Mouse (Mus musculus) layer of hippocampus, adult 2 months (tissue): ENCODE measurements around the gene Adipor1. TPM values are rescaled to one million over a fixed set of nuclear protein-coding genes. Genes with fewer than 3 reads are reported as not detected.
"Not testable (repeated sequence)": the region's sequence is repeated elsewhere in the genome, so short reads cannot be mapped to it uniquely, and the experiment has no call there.

ENCODE experiments used
- DNase-seq, 2 experiments: peaks; one replicate each; pipeline ENCODE4 v3.0.0; 2022; ENCODE audit warnings: low spot score in 2 of 2
- H3K27ac ChIP-seq: fragments of 200-600 bp; 2 replicates; pipeline ENCODE4 v1.8.1; 2022
- H3K4me3 ChIP-seq: fragments of 200-600 bp; 2 replicates; pipeline ENCODE4 v1.8.1; 2022; ENCODE audit warnings: mild to moderate bottlenecking
- CTCF ChIP-seq: fragments of 200-600 bp; conservative IDR thresholded peaks from 2 replicates; pipeline ENCODE4 v1.8.1; 2022; ENCODE audit warnings: antibody characterized with exemption, mild to moderate bottlenecking, moderate library complexity
- total RNA-seq, 2 experiments: library from RNA; stranded (reverse); gene quantifications; 2 replicates each; pipeline ENCODE4 v1.2.3; 2021

The Adipor1 gene
- total RNA-seq, 2 experiments from 2014 or later, result 53.1 to 55.2 TPM

DNA sequence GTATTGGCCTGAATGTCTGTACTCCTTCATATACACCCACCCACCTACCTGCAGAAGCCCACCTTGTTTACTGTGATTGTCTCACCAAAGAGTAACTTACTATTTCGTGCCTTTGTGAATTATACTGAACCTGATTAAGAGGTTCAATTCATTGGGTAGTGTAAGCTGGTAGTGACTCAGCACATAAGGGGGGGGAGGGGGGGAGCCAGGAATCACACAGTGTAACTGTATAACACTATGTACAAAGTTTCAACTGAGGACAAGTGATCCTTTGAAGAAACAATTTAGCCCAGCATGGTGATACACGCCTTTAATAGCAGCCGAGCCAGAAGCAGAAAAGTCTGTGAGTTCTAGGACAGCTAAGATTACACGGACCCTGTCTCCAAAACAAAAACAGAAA is 18.3 kb downstream of the Adipor1 start:
- TF ChIP-seq CTCF, result no peak
- no peak for DNase-seq
- no peak overlapping the region for H3K27ac ChIP-seq
- H3K4me3 ChIP-seq, result no peak overlapping the region

DNA sequence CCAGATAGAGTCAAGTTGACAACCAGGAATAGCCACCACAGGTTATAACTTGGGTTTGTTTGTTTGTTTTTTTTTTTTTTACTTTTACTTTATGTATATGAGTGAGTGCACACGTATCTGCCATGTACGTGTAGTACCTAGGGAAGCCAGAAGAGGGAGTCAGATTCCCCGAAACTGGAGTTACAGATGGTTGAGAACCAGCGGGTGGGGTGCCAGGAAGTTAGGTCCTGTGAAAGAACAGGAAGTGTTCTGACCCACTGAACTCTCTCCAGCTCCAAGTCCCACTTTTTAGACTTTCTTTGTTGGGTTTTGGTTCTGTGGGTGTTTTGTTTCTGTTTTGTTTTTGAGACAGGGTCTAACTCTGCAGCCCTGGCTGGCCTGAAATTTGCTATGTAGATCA is 20.2 kb downstream of the Adipor1 start:
- peak; percentile 62 for TF ChIP-seq CTCF
- DNase-seq, result no peak
- Histone ChIP-seq H3K4me3 (no peak overlapping the region), H3K27ac (no peak overlapping the region)

DNA sequence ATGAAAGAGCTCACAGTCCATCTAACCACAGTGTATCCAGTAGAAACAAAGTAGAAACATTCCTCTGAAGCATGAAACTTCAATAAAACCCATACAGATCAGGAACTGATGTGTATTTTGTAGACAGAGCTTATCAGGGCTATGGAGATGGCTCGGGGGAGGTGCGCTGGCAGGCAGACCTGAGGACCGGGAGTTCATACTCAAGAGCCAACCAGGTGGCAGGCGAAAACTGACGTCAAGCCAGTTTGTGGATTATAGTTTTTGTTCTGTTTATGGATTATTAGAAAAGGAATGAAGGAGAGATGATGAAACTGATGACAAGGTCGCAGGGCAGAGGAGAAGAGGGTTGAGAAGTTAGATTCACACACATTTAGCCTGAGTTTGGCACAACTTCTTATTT is 25.3 kb downstream of the Adipor1 start:
- no peak overlapping the region for H3K27ac ChIP-seq
- no peak for DNase-seq
- no peak for TF ChIP-seq CTCF
- H3K4me3 ChIP-seq, result no peak overlapping the region

DNA sequence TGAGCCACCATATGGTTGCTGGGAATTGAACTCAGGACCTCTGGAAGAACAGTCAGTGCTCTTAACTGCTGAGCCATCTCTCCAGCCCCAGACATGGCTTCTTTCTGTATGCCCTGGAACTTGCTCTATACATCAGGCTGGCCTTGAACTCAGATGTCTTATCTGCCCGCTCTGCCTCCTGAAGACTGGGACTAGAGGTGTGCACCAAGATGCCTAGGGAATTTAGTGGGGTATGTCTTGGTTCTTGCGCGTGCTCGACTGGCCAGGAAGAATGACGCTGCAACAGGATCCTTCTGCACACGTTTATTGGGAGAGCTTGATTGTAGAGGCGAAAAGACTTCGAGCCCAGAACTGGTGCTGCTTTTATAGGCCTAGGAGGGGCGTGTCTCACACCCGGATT is 26.6 kb downstream of the Adipor1 start:
- not testable (repeated sequence) for H3K4me3 ChIP-seq, H3K27ac ChIP-seq, DNase-seq

DNA sequence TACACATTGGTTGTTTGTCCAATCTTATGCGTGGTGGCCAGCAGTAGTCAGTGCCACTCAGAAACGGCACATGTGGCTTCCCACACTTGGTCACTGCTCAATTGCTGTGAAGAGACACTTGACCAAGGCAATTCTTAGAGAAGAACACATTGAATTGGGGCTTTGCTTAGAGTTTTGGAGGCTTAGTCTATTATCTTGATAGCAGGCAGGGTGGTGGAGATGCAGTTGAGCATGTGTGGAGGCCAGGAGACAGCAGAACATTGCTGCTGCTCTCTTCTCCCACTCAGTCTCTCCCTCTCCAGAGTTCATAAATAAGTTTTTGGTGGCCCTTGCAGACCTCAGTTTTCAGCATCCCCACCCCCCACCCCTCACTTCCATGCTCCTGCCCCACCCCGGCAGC is 27.2 kb downstream of the Adipor1 start:
- no peak overlapping the region for H3K4me3 ChIP-seq
- no peak for DNase-seq
- H3K27ac ChIP-seq, result no peak overlapping the region
- TF ChIP-seq CTCF, result no peak

DNA sequence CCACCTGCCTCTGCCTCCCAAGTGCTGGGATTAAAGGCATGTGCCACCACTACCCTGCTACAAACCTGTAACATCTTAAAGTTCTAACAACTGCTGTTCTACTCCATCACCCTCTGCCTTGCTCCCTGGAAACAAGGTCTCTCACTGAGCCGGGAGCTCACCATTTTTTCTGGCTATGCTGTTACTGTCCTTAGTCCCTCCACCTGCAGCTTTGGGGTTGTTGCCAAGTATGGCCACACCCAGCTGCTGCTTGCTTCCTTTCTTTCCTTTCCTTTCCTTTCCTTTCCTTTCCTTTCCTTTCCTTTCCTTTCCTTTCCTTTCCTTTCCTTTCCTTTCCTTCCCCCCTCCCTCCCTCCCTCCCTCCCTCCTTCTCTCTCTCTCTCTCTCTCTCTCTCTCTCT is 28.1 kb downstream of the Adipor1 start:
- not testable (repeated sequence) for H3K27ac ChIP-seq, H3K4me3 ChIP-seq, DNase-seq

DNA sequence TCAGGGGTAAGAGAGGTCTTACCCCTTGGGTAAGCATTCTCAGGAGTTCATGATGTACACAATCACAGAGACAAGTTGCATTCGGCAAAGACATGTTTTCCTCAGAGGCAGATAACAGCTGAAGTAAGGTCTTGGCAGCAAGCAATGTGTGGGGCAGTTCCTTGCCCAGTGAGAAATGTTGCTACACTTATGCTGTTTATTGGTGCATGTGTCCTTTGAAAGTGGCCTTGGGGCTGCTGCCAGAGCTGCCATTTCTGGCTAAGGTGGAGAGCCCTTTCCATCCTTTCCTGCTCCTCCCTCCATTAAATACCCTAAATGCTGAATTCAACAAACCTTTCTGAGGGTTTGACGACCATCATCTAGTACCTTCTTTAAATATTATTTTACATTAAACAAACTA is 30.2 kb downstream of the Adipor1 start:
- Histone ChIP-seq H3K4me3 (no peak overlapping the region), H3K27ac (no peak overlapping the region)
- no peak for DNase-seq
- no peak for TF ChIP-seq CTCF

DNA sequence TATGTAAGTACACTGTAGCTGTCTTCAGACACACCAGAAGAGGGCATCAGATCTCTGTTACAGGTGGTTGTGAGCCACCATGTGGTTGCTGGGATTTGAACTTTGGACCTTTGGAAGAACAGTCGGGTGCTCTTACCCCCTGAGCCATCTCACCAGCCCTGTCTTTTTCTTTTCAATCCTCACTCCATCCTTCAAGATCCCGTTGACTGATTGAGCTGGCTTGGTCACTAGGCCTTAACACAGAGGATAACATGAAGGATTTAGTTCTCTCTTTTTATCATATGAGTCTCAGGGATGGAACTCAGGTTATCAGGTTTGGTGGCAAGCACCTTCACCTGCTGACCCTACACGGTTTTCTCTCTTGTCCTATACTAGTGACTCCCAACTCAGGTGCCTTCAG is 33.4 kb downstream of the Adipor1 start:
- H3K27ac ChIP-seq, DNase-seq, H3K4me3 ChIP-seq: not testable (repeated sequence)

DNA sequence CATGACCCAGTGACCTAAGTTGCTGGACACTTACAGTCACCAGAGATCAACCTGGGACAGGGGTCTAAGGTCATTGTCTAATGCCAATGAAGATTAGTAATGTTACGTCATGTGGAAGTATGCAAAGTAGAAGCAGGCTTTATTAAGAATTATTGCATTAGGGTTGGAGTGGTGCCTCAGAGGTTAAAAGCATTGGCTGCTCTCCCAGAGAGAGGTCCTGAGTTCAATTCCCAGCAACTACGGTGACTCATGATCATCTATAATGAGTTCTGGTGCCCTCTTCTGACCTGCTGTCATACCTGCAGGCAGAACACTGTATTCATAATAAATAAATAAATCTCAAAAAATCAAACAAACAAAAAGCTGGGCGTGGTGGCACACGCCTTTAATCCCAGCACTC is 35.0 kb downstream of the Adipor1 start:
- Histone ChIP-seq H3K4me3 (no peak overlapping the region), H3K27ac (no peak overlapping the region)
- peak; percentile 37 for TF ChIP-seq CTCF
- DNase-seq, result no peak

DNA sequence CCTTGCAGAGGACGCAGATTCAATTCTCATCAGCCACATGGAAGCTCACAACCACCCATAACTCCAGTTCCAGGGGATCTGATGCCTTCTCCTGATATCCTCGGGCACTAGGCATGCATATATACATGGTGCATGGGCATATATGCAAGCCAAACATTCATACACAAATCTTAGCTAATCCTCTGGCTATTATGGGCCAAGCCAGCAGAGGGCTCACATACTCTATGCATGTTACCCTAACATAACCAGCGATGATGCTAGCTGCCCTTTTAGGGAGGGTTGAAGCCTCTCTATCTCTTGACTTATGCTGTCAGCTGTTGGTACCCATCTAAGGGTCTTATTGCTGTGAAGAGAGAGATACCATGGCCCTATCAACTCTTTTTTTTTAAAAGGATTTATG is 35.8 kb downstream of the Adipor1 start:
- no peak overlapping the region for H3K4me3 ChIP-seq
- peak; percentile 32 to 53 for DNase-seq
- no peak overlapping the region for H3K27ac ChIP-seq
- peak; percentile 80 for TF ChIP-seq CTCF

DNA sequence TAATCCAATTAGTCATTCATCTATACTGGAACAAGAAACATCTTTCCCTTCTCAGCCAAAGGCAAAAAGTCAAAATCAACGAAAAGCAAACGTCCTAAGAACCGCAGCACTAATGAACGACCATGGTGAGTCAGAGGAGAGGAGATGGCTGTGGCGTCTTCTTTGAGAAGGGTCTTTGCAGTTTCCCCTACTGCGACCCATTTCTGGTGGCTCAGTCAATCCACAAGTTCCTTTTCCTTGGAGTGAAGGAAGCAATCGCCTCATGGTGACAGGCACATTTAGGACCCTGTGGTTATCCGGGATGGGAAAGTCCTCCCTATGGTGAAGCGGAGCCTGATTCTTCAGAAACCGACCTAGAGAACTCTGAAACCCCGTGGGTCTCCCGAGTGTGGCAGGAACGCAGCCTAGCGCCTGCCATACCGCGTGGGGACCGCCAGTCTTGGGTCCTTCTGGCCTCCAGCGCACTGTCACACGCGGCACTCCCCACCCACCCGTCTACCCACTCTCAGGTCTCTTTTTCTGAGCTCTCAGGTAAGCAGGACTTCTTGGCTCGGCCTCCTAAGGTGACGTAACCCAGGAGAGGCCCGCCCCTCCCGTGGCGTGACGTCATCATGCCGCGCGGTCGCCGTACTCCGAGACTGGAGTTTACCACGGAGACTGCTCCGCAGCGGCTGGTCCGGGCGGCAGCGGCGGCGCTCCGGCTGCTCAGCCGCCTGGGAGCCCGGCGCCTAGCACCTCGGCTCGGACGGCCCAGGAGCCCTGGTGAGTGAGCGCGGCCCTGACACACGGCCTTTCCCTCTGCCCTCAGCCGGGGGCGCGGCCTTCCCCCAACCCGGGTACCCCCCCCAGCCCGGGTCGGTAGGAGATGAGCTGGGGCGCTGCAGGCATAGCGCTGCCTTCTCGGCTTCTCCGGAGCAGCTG is 40.0 kb downstream of the Adipor1 start, which contains the start of gene Klhl12:
Gene Klhl12, plus strand, starts transcription at position 628 of the 921 bp plus-strand sequence.
- Histone ChIP-seq H3K4me3 (peak within 1 kb of the TSS; percentile 82), H3K27ac (peak within 1 kb of the TSS; percentile 90)
- peak; percentile 91 to 97 for DNase-seq
- TF ChIP-seq CTCF, result peak; percentile 51

DNA sequence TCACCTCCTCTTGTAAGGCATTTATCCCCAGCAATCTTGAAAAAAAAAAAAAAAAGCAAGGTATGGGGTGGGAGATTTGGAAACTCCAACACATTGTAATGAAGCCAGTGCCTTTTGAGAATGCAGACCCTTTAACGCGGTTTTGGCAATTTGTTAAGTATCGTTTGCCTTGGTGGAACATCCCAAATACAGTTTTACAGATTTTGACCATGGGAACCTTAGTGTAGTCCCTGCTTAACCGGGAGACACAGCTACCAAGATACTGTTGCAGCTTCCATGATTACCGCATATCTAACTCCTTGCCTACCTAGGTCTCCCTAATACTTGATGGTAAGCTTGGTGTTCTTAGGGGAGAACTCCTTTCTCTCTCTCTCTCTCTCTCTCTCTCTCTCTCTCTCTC is 40.9 kb downstream of the Adipor1 start:
- no peak for DNase-seq
- peak overlapping the region; percentile 82 for H3K4me3 ChIP-seq
- no peak for TF ChIP-seq CTCF
- H3K27ac ChIP-seq, result 0 out of 2 replicates have a peak overlapping the region, but pooled peaks have one; percentile 90

DNA sequence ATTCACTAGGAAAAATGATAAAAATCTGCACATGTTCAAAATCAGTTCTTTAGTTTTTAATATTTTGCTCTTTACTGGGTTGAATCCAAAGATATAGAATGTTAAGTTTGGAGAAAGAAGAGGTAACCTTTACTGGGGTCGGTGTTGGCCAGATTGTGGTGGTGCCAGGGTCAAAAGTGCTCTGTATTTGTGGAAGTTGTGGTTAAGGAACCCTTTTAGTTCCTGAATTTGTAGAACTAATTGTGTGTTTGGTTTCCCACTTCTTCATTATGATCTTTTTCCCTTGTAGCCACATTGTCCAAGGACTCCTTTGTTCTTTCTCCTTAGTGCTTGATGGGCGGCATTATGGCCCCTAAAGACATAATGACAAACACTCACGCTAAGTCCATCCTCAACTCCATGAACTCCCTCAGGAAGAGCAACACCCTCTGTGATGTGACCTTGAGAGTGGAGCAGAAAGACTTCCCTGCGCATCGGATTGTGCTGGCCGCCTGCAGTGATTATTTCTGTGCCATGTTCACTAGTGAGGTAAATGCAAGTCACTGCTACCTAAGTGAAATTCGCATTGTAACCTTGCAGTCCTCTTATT is 43.1 kb downstream of the Adipor1 start:
- no peak for TF ChIP-seq CTCF
- no peak for DNase-seq
- H3K27ac ChIP-seq, result no peak overlapping the region
- no peak overlapping the region for H3K4me3 ChIP-seq
